Mouse (Mus musculus) megakaryocyte, embryonic 14.5 days (primary cell): ENCODE measurements around the gene Plxna2. TPM values are rescaled to one million over a fixed set of nuclear protein-coding genes. Genes with fewer than 3 reads are reported as not detected.

Experiments
- H3K27me3 ChIP-seq: replicated peaks from 2 replicates; pipeline ENCODE3; 2012; ENCODE audit warnings: inconsistent platforms
- H3K36me3 ChIP-seq: replicated peaks from 2 replicates; pipeline ENCODE3; 2012; ENCODE audit warnings: low read length, inconsistent platforms, mixed read lengths
- H3K4me1 ChIP-seq: 2 replicates; pipeline ENCODE4 v1.6.1; 2012; ENCODE audit warnings: inconsistent platforms
- H3K4me3 ChIP-seq: replicated peaks from 2 replicates; pipeline ENCODE3; 2012; ENCODE audit warnings: moderate library complexity, mild to moderate bottlenecking, inconsistent platforms
- H3K9me3 ChIP-seq: 2 replicates; pipeline ENCODE4 v1.6.1; 2012; ENCODE audit warnings: inconsistent platforms
- FLI1 ChIP-seq: IDR thresholded peaks from 2 replicates; pipeline ENCODE4 v1.6.1; 2012; ENCODE audit warnings: low read length, inconsistent platforms, mixed read lengths
- GATA1 ChIP-seq: IDR thresholded peaks from 3 replicates; pipeline ENCODE4 v1.6.1; 2012; ENCODE audit warnings: mixed read lengths, low read length, inconsistent platforms, borderline replicate concordance
- polyA plus RNA-seq: library from polyadenylated mRNA; stranded (reverse); fragments of >175 nt; gene quantifications from 2 replicates; pipeline ENCODE4 v1.2.3, GENCODE M21; 2012; ENCODE audit warnings: low replicate concordance; ENCODE audit not compliant: insufficient read depth

The Plxna2 gene
- polyA plus RNA-seq, 1 experiment = 0.62 TPM

DNA sequence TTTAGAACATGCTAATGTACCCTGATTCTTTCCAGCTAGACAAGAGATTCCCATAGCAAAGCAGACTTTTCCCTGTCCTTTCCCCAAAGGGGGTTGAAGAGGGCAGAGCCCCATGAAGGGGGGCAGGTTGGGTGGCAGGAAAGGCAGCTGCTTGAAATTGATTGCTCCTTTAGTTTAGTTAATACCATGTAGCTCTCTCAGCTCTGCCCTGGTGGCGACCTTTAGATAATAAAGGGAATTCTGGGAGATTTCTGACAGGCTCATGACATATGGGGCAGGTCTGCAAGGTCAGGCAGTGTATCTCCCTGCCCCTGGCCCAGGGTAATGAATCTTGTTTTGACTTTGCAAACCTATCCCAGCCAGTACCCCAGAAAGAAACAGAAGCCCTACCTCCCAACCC lies 17.4 kb downstream of the Plxna2 start:
- H3K4me3 ChIP-seq = no peak overlapping the region
- no peaks in the 10 kb centered on the region for H3K4me1 ChIP-seq
- H3K36me3 ChIP-seq = no peaks in the 10 kb centered on the region
- no peaks in the 10 kb centered on the region for H3K9me3 ChIP-seq
- peaks cover 10% of the 10 kb centered on the region for H3K27me3 ChIP-seq
- TF ChIP-seq GATA1 (no peak), FLI1 (no peak)

DNA sequence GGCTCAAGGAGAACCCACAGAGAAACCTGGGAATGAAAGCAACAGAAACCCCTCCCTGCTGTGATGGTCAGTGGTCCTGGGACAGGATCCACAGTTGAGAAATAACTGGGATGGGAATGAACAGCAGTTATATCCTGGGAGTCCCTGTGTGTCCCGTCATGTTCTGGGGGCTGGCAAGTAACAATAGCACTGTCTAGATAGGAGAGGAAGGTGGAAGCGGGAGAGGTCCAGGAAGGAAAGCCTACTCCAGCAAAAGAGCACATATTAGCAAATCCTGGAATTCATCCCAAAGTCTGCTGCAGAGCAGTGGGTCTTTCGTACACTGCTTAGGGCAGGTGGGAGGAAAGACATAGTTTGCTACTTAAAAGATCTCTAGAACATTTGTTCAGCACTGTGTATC lies 17.9 kb downstream of the Plxna2 start:
- no peak overlapping the region for H3K4me3 ChIP-seq
- H3K9me3 ChIP-seq = no peaks in the 10 kb centered on the region
- TF ChIP-seq FLI1 = no peak
- TF ChIP-seq GATA1 = no peak
- no peaks in the 10 kb centered on the region for H3K36me3 ChIP-seq
- H3K4me1 ChIP-seq = no peaks in the 10 kb centered on the region
- peaks cover 8% of the 10 kb centered on the region for H3K27me3 ChIP-seq

DNA sequence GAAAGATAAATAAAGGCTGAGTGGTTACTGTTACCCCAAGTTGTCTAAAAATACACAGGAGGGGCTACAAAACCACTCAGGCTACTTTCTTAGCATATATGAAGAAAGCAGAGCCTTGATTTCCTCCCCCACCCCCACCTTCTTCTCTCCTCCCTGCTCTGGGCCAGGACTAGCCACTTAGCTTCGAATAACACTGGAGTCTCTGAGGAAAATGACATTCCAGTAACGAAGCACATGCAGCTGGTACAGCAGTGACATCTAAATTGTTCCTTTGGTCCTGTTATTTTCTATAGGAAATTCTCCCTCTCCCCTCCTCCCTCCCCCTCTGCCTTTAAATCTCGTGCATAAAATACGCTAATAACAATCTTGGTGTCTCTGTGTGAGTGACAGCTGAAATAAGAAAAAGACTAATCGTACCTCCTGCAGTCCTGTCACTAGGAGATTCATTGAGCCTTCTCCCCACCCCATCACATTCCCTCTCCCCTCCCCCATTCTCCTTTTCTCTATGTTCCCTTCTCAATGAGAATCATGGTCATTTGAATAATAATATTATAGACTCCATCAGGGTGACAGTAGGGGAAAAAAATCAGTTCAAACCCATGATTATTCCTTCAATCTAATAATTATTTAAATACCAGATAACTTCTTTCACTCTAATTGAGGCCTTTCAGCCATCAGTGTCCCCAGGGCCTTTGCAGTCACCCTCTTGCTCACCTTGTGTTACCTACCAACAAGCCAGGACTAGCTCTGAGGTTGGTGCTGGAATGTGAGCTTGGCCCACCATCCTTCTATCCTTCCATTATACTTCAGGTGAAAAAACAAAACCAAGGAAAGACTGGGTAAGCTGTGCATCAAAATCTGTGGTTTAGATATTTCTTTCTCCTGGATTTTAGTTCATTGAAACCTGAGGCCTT lies 19.6 kb downstream of the Plxna2 start:
- H3K36me3 ChIP-seq = no peaks in the 10 kb centered on the region
- peaks cover 13% of the 10 kb centered on the region; the same call in 1 of the 2 replicates for H3K4me1 ChIP-seq
- peaks cover 7% of the 10 kb centered on the region for H3K27me3 ChIP-seq
- no peak overlapping the region for H3K4me3 ChIP-seq
- TF ChIP-seq GATA1 = no peak
- no peak for TF ChIP-seq FLI1
- H3K9me3 ChIP-seq = no peaks in the 10 kb centered on the region

DNA sequence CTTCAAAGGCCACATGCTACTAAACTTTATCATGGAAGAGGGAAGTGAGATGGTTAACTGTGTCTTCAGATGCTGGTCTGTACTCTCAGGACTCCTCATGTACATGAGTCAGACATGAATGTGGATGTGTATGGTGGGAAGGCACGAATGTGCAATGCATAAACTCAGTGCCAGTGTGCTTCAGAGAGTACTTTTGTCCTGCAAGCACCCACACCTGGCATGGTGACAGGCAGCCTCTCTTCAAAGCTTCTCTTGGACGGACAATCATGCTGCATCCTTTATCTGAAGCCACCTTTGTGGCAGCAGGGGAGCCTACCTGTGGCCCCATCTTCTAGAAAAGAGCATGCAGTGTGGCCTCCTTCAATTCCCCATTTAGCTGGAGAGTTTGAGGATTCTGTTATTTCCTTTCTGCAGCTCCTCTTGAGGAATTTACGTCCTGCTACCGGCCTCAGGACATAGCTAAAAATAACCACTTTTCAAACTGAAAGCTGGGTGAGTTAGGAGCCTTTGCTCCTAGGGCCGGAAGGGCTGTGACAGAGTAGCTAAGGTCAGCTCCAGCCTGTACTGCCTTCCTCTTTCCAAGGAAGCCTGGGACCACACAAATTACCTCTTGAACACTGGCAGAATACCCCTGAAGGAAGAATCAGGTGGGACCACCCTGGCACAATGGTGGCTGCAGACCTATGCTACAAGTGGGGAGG lies 23.7 kb downstream of the Plxna2 start:
- Histone ChIP-seq H3K27me3 (peaks cover 5% of the 10 kb centered on the region), H3K9me3 (no peaks in the 10 kb centered on the region), H3K4me1 (peaks cover 15% of the 10 kb centered on the region), H3K4me3 (peak overlapping the region; percentile 1), H3K36me3 (peaks cover 4% of the 10 kb centered on the region)
- TF ChIP-seq GATA1 (no peak), FLI1 (no peak)

DNA sequence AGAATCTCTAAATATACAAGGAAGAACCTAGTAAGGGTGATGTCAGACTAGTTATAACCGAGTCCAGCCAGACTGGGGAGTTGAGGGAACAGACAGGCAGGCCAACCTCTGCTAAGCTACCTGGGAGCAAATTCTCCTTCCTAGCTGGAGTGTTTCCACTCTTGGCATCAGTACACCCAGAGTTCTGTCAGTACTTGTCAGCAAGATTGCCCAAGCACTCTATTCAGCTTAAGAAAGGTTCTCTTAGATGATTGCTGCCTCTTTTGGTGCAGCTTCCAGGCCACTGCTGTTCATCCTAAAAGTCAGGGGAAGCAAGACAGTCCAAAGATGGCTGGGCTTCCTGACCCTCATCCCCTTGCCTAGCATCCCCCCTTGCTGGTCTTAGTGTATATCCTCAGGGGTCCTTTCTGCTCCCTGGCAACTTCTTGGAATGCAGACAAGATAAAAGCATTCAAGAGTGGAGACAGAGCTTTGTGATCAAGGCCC lies 24.3 kb downstream of the Plxna2 start:
- no peaks in the 10 kb centered on the region for H3K9me3 ChIP-seq
- H3K4me1 ChIP-seq = peaks cover 15% of the 10 kb centered on the region
- H3K4me3 ChIP-seq = no peak overlapping the region
- TF ChIP-seq GATA1 (no peak), FLI1 (no peak)
- H3K36me3 ChIP-seq = peaks cover 4% of the 10 kb centered on the region
- peaks cover 8% of the 10 kb centered on the region for H3K27me3 ChIP-seq

DNA sequence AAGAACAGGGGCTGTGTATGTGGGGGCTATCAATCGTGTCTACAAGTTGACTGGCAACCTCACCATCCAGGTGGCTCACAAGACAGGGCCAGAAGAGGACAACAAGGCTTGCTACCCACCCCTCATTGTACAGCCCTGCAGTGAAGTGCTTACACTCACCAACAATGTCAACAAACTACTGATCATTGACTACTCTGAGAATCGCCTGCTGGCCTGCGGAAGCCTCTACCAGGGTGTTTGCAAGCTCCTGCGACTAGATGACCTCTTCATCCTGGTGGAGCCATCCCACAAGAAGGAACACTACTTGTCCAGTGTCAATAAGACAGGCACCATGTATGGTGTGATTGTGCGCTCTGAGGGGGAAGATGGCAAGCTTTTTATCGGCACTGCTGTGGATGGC lies 25.9 kb downstream of the Plxna2 start:
- peaks cover 4% of the 10 kb centered on the region for H3K36me3 ChIP-seq
- H3K27me3 ChIP-seq = peaks cover 8% of the 10 kb centered on the region
- no peaks in the 10 kb centered on the region for H3K9me3 ChIP-seq
- H3K4me3 ChIP-seq = no peak overlapping the region
- H3K4me1 ChIP-seq = peaks cover 15% of the 10 kb centered on the region
- TF ChIP-seq FLI1 (no peak), GATA1 (no peak)

DNA sequence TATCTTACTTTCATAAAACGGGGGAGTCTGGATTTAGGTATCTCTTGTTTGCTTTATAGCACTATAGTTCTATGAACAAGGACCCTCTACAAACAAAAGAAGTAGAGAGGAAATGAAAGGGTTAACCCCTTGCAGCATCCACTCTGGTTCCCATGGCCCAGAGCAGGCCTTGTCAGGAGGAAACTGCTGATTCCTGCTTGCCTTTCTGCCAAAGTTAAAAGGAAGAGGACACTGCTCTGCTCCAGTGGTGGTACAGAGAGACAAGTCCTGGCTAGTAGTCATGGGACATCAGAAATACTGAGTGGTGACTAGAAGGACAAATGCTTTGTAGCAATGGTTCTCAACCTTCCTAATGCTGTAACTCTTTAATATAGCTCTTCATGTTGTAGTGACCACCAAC lies 27.9 kb downstream of the Plxna2 start:
- TF ChIP-seq GATA1 = no peak
- TF ChIP-seq FLI1 = no peak
- H3K9me3 ChIP-seq = no peaks in the 10 kb centered on the region
- H3K27me3 ChIP-seq = peaks cover 5% of the 10 kb centered on the region
- H3K4me3 ChIP-seq = no peak overlapping the region
- H3K36me3 ChIP-seq = peaks cover 4% of the 10 kb centered on the region
- peaks cover 15% of the 10 kb centered on the region for H3K4me1 ChIP-seq

DNA sequence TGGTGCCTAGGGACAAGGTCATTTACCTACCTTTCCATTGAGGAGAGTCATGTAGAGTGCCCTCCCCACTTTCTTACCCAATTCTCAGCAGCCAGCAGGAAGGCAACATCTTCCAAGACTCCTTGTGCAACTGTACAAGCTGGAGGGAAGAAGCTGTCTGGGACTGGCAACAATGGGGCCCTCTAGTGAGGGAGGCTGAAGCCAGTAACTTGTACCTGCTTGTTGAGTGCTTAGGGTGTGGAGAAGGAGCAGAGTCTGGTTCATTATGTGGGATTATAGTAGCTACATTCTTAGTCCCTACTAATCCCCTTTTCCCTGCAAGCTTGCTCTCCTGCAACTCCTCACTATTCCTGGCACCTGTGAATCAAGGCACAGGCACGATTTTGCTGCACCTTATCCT lies 32.1 kb downstream of the Plxna2 start:
- Histone ChIP-seq H3K9me3 (no peaks in the 10 kb centered on the region), H3K4me3 (no peak overlapping the region), H3K4me1 (peaks cover 3% of the 10 kb centered on the region; the same call in 1 of the 2 replicates), H3K27me3 (peaks cover 2% of the 10 kb centered on the region), H3K36me3 (no peaks in the 10 kb centered on the region)
- TF ChIP-seq GATA1 (no peak), FLI1 (no peak)

DNA sequence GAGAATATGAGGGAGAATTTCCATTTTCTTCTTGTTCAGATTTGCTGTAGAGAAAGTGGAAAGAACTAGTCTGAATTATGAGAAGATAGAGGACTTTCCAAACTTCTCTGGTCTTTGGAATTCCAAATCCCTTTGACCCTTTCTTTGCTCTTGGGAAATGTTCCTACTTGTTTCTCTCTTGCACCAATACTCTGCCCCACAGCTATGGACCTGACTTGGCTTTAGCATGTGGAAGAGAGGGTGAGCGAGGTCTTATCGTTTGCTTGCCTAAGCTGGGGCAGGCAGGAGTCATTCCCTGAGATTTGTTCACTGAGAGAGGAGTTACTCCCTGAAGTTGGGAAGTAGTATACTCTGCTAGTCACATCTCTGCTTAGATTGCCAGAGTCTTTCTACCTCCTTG lies 32.5 kb downstream of the Plxna2 start:
- Histone ChIP-seq H3K27me3 (peaks cover 2% of the 10 kb centered on the region), H3K9me3 (no peaks in the 10 kb centered on the region), H3K36me3 (no peaks in the 10 kb centered on the region), H3K4me1 (peaks cover 3% of the 10 kb centered on the region; the same call in 1 of the 2 replicates), H3K4me3 (no peak overlapping the region)
- no peak for TF ChIP-seq GATA1
- no peak for TF ChIP-seq FLI1

DNA sequence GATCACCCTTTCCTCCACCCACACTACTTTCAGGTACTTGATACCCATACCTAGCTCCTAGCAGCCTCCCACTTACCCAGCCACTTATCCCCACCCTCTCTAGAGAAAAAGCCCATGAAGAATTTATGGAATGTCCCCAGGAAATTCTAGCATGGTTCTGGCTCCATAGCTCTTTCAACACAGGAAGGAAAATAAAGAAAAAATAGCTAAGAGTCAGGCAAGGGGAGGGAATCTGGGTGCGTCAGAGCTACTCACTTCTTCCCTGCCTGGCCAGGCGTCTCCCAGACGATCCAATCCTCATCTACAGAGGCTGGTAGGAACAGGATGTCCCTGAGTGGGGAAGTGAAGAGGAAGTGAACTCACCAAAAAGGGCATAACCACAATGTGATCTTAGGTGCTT lies 34.0 kb downstream of the Plxna2 start:
- Histone ChIP-seq H3K27me3 (peaks cover 2% of the 10 kb centered on the region), H3K9me3 (0 out of 2 replicates have a peak, but pooled peaks cover 3% of the 10 kb centered on the region), H3K4me3 (no peak overlapping the region), H3K36me3 (no peaks in the 10 kb centered on the region), H3K4me1 (no peaks in the 10 kb centered on the region)
- TF ChIP-seq FLI1 = no peak
- no peak for TF ChIP-seq GATA1
